Mouse (Mus musculus) adrenal gland, adult (tissue): ENCODE results near the gene Elk3.
A peak's percentile ranks its signal among the peaks of the same experiment; 100 is the strongest.

Source experiments
- DNase-seq, 2 experiments: peaks; one replicate each; pipeline ENCODE4 v3.0.0; 2022 to 2023; ENCODE audit warnings: low spot score in 1 of 2; ENCODE audit not compliant: inconsistent age in 2 of 2

Gene Elk3

GRCm38 (mm10) chr10:93332261-93332809 is 21.4 kb upstream of the Elk3 start:
- DNase-seq: peak in 1 of 2 experiments; percentile 33

- DNase-seq: no peak
Measured at GRCm38 (mm10) chr10:93331543-93331942, 20.6 kb upstream of the Elk3 start.

GRCm38 (mm10) chr10:93328321-93328720 is 17.4 kb upstream of the Elk3 start:
- no peak for DNase-seq

GRCm38 (mm10) chr10:93327187-93327586 is 16.3 kb upstream of the Elk3 start:
- no peak for DNase-seq

GRCm38 (mm10) chr10:93326741-93327100 is 15.8 kb upstream of the Elk3 start:
- no peak for DNase-seq

GRCm38 (mm10) chr10:93325804-93326740 is 15.1 kb upstream of the Elk3 start:
- DNase-seq: peak; percentile 32 to 63

GRCm38 (mm10) chr10:93325369-93325768 is 14.4 kb upstream of the Elk3 start:
- DNase-seq: no peak

GRCm38 (mm10) chr10:93324438-93324837 is 13.5 kb upstream of the Elk3 start:
- no peak for DNase-seq

- DNase-seq: no peak
Measured at GRCm38 (mm10) chr10:93323659-93324058, 12.7 kb upstream of the Elk3 start.

- no peak for DNase-seq
Measured at GRCm38 (mm10) chr10:93321763-93322162, 10.8 kb upstream of the Elk3 start.

GRCm38 (mm10) chr10:93320148-93320547 is 9.2 kb upstream of the Elk3 start:
- no peak for DNase-seq

- no peak for DNase-seq
Measured at GRCm38 (mm10) chr10:93319526-93320063, 8.7 kb upstream of the Elk3 start.

GRCm38 (mm10) chr10:93316909-93317308 is 6.0 kb upstream of the Elk3 start:
- DNase-seq: no peak

- no peak for DNase-seq
Measured at GRCm38 (mm10) chr10:93311576-93311975, 641 bp upstream of the Elk3 start.

GRCm38 (mm10) chr10:93309934-93310621 is 857 bp downstream of the Elk3 start:
- DNase-seq: peak; percentile 37 to 79

- DNase-seq: peak; percentile 59 to 78
Measured at GRCm38 (mm10) chr10:93309131-93309933, 1.6 kb downstream of the Elk3 start.

GRCm38 (mm10) chr10:93306367-93306766 is 4.6 kb downstream of the Elk3 start:
- DNase-seq: no peak

GRCm38 (mm10) chr10:93305946-93306345 is 5.0 kb downstream of the Elk3 start:
- no peak for DNase-seq

GRCm38 (mm10) chr10:93303231-93303630 is 7.7 kb downstream of the Elk3 start:
- DNase-seq: no peak

GRCm38 (mm10) chr10:93301831-93302230 is 9.1 kb downstream of the Elk3 start:
- DNase-seq: peak in 1 of 2 experiments; percentile 36

GRCm38 (mm10) chr10:93298208-93298607 is 12.7 kb downstream of the Elk3 start:
- DNase-seq: no peak
